Mouse (Mus musculus) liver, adult (tissue): Measurements from ENCODE around the gene Egfl7.

ENCODE experiments used
- GATA4 ChIP-seq: IDR thresholded peaks from 2 replicates; pipeline ENCODE4 v1.6.1; 2014; ENCODE audit warnings: mild to moderate bottlenecking, low read length; ENCODE audit not compliant: insufficient replicate concordance

Gene Egfl7

GRCm38 (mm10) chr2:26608781-26609180 is 29.0 kb downstream of the Egfl7 start:
- no peak for TF ChIP-seq GATA4

GRCm38 (mm10) chr2:26609261-26609661 is 29.4 kb downstream of the Egfl7 start:
- no peak for TF ChIP-seq GATA4

GRCm38 (mm10) chr2:26610526-26610925 is 30.7 kb downstream of the Egfl7 start:
- no peak for TF ChIP-seq GATA4

GRCm38 (mm10) chr2:26611054-26611453 is 31.2 kb downstream of the Egfl7 start:
- TF ChIP-seq GATA4: no peak

- TF ChIP-seq GATA4: no peak
Observed at GRCm38 (mm10) chr2:26611896-26612295, 32.1 kb downstream of the Egfl7 start.

- TF ChIP-seq GATA4: no peak
Observed at GRCm38 (mm10) chr2:26614903-26615302, 35.1 kb downstream of the Egfl7 start.

- TF ChIP-seq GATA4: no peak
Observed at GRCm38 (mm10) chr2:26615459-26616124, 35.8 kb downstream of the Egfl7 start.

- no peak for TF ChIP-seq GATA4
Observed at GRCm38 (mm10) chr2:26617331-26617730, 37.5 kb downstream of the Egfl7 start.

- TF ChIP-seq GATA4: no peak
Observed at GRCm38 (mm10) chr2:26617928-26618327, 38.1 kb downstream of the Egfl7 start.

GRCm38 (mm10) chr2:26621246-26621645 is 41.4 kb downstream of the Egfl7 start:
- TF ChIP-seq GATA4: no peak

GRCm38 (mm10) chr2:26622984-26623383 is 43.2 kb downstream of the Egfl7 start:
- no peak for TF ChIP-seq GATA4

- TF ChIP-seq GATA4: no peak
Observed at GRCm38 (mm10) chr2:26625419-26625818, 45.6 kb downstream of the Egfl7 start.

GRCm38 (mm10) chr2:26626081-26626480 is 46.3 kb downstream of the Egfl7 start:
- TF ChIP-seq GATA4: no peak

- no peak for TF ChIP-seq GATA4
Observed at GRCm38 (mm10) chr2:26627921-26628739, 48.3 kb downstream of the Egfl7 start, which contains the start of gene Fam69b. Gene Fam69b, plus strand, starts transcription at chr2:26628457.

- no peak for TF ChIP-seq GATA4
Observed at GRCm38 (mm10) chr2:26628792-26629437, 49.1 kb downstream of the Egfl7 start.
